Mouse (Mus musculus) brain, embryonic 14.5 days (tissue): ENCODE data around the gene Cacnb4.

ENCODE experiments used
- CTCF ChIP-seq: fragments of 200-500 bp; IDR thresholded peaks from 2 replicates; pipeline ENCODE4 v1.5.1; 2012; ENCODE audit warnings: inconsistent platforms, mild to moderate bottlenecking, moderate library complexity, borderline replicate concordance; ENCODE audit not compliant: insufficient read depth, insufficient read length; ENCODE audit errors: extremely low read depth
- POLR2A ChIP-seq: fragments of 200-500 bp; IDR thresholded peaks from 2 replicates; pipeline ENCODE4 v1.6.1; 2012; ENCODE audit warnings: mild to moderate bottlenecking, inconsistent platforms, borderline replicate concordance; ENCODE audit not compliant: poor library complexity, insufficient read depth, insufficient read length, severe bottlenecking; ENCODE audit errors: extremely low read depth

DNA sequence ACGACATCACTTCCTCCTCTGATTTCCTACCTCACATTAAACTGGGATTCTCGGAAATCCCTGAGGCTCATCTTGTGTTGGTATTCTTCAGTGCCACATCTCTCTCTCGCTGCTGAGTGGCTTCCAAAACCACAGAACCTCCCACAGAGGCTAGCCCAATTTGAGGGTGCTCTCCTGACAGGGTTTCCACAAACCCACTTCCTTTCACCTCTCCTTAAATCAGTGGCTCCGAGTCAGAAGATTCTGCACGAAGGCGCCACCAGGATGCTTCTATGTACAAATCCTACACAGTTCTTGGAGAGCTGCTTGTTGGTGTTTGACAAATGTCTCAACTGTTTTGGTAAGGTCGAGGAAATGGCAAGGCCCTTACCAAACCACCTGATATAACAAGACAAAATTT, 115.5 kb downstream of the Cacnb4 start:
- TF ChIP-seq CTCF (no peak), POLR2A (no peak)
